Mouse (Mus musculus) C2C12 (cell line): ENCODE results near the gene Map3k6. TPM values are rescaled to one million over a fixed set of nuclear protein-coding genes. Genes with fewer than 3 reads are reported as not detected.

Experiments
- H3K27me3 ChIP-seq: one replicate; pipeline ENCODE4 v1.6.1; 2011; ENCODE audit not compliant: control insufficient read depth, insufficient read depth, insufficient read length
- H3K36me3 ChIP-seq: one replicate; pipeline ENCODE4 v1.6.1; 2011; ENCODE audit not compliant: control insufficient read depth, insufficient read depth
- H3K4me3 ChIP-seq: one replicate; pipeline ENCODE4 v1.5.1; 2011; ENCODE audit warnings: mild to moderate bottlenecking, control low read depth; ENCODE audit not compliant: poor library complexity, insufficient read depth, severe bottlenecking
- H3K79me2 ChIP-seq: one replicate; pipeline ENCODE4 v1.6.1; 2011; ENCODE audit not compliant: control insufficient read depth, insufficient read depth
- H3K79me3 ChIP-seq: one replicate; pipeline ENCODE4 v1.6.1; 2011; ENCODE audit warnings: low read depth, control low read depth
- H3ac ChIP-seq: one replicate; pipeline ENCODE3; 2011; ENCODE audit warnings: low read depth; ENCODE audit not compliant: control insufficient read depth, insufficient read length
- CEBPB ChIP-seq: IDR thresholded peaks from one replicate; pipeline ENCODE4 v1.6.1; 2011; ENCODE audit warnings: low read depth, mild to moderate bottlenecking, control low read depth, moderate library complexity
- CTCF ChIP-seq: IDR thresholded peaks from one replicate; pipeline ENCODE4 v1.5.1; 2011; ENCODE audit not compliant: control insufficient read depth, insufficient read depth, insufficient read length
- FOSL1 ChIP-seq: IDR thresholded peaks from one replicate; pipeline ENCODE4 v1.8.0; 2011; ENCODE audit warnings: mild to moderate bottlenecking, low read length; ENCODE audit not compliant: poor library complexity, insufficient read depth, severe bottlenecking
- MAX ChIP-seq: IDR thresholded peaks from one replicate; pipeline ENCODE4 v1.6.1; 2011; ENCODE audit warnings: mild to moderate bottlenecking, control low read depth
- MYOD1 ChIP-seq: IDR thresholded peaks from one replicate; pipeline ENCODE4 v1.6.1; 2011; ENCODE audit warnings: low read depth; ENCODE audit not compliant: control insufficient read depth, insufficient read length
- MYOG ChIP-seq: IDR thresholded peaks from one replicate; pipeline ENCODE4 v1.6.1; 2011; ENCODE audit not compliant: control insufficient read depth, insufficient read length; ENCODE audit errors: extremely low read depth
- USF1 ChIP-seq: IDR thresholded peaks from one replicate; pipeline ENCODE4 v1.6.1; 2011; ENCODE audit warnings: low read depth, mild to moderate bottlenecking, control low read depth, moderate library complexity
- polyA plus RNA-seq: library from polyadenylated mRNA; unstranded; fragments of >200 nt; fragmentation: generic; extraction: Trizol; gene quantifications from one replicate; pipeline ENCODE4 v1.2.1, GENCODE M21; 2012; ENCODE audit warnings: missing spikeins

Gene Map3k6
- polyA plus RNA-seq, 1 experiment = 7.3 TPM

GRCm38 (mm10) chr4:133197801-133198286, 42.8 kb upstream of the Map3k6 start:
- H3ac ChIP-seq = no peak overlapping the region
- H3K4me3 ChIP-seq = no peak overlapping the region
- H3K79me3 ChIP-seq = no peaks in the 10 kb centered on the region
- H3K79me2 ChIP-seq = no peaks in the 10 kb centered on the region
- H3K27me3 ChIP-seq = no peaks in the 10 kb centered on the region
- TF ChIP-seq MYOD1 (no peak), CTCF (no peak), USF1 (no peak), FOSL1 (no peak), CEBPB (no peak), MYOG (no peak), MAX (no peak)
- peaks cover 24% of the 10 kb centered on the region for H3K36me3 ChIP-seq

- Histone ChIP-seq H3K36me3 (peaks cover 18% of the 10 kb centered on the region), H3K79me2 (no peaks in the 10 kb centered on the region), H3ac (no peak overlapping the region), H3K79me3 (no peaks in the 10 kb centered on the region), H3K27me3 (no peaks in the 10 kb centered on the region), H3K4me3 (no peak overlapping the region)
- TF ChIP-seq USF1 = no peak
- TF ChIP-seq MYOG = no peak
- TF ChIP-seq MYOD1 = no peak
- TF ChIP-seq CTCF = no peak
- TF ChIP-seq FOSL1 = no peak
- no peak for TF ChIP-seq MAX
- TF ChIP-seq CEBPB = no peak
Observed at GRCm38 (mm10) chr4:133198337-133199180, 42.1 kb upstream of the Map3k6 start.

GRCm38 (mm10) chr4:133199743-133200142, 40.9 kb upstream of the Map3k6 start:
- Histone ChIP-seq H3K27me3 (no peaks in the 10 kb centered on the region), H3K4me3 (no peak overlapping the region), H3K36me3 (peaks cover 16% of the 10 kb centered on the region), H3K79me2 (no peaks in the 10 kb centered on the region), H3K79me3 (no peaks in the 10 kb centered on the region), H3ac (no peak overlapping the region)
- no peak for TF ChIP-seq FOSL1
- no peak for TF ChIP-seq MYOD1
- no peak for TF ChIP-seq USF1
- TF ChIP-seq MAX = no peak
- TF ChIP-seq CEBPB = no peak
- no peak for TF ChIP-seq MYOG
- no peak for TF ChIP-seq CTCF

GRCm38 (mm10) chr4:133200343-133200742, 40.3 kb upstream of the Map3k6 start:
- H3K79me2 ChIP-seq = no peaks in the 10 kb centered on the region
- H3K36me3 ChIP-seq = peaks cover 12% of the 10 kb centered on the region
- H3ac ChIP-seq = no peak overlapping the region
- no peaks in the 10 kb centered on the region for H3K79me3 ChIP-seq
- TF ChIP-seq MAX (no peak), USF1 (no peak), MYOG (no peak), CTCF (no peak), FOSL1 (no peak), MYOD1 (no peak), CEBPB (no peak)
- H3K27me3 ChIP-seq = no peaks in the 10 kb centered on the region
- H3K4me3 ChIP-seq = no peak overlapping the region

- Histone ChIP-seq H3ac (no peak overlapping the region), H3K27me3 (no peaks in the 10 kb centered on the region), H3K79me3 (no peaks in the 10 kb centered on the region), H3K79me2 (no peaks in the 10 kb centered on the region), H3K4me3 (no peak overlapping the region), H3K36me3 (peaks cover 4% of the 10 kb centered on the region)
- TF ChIP-seq CTCF (peak; percentile 71), MYOD1 (no peak)
Observed at GRCm38 (mm10) chr4:133201006-133201771, 39.4 kb upstream of the Map3k6 start.
